Mouse (Mus musculus): ENCODE data around the gene Cab39. TPM values are rescaled to one million over a fixed set of nuclear protein-coding genes. Genes with fewer than 3 reads are reported as not detected.

Cab39 gene
- 100 to 1,000 TPM; 169 to 186 TPM for total RNA-seq (2021)
- long read RNA-seq, experiment 1, transcript Cab39-202 (9 exons, 3,805 nt) = major isoform, 167 of 200 reads
- long read RNA-seq, experiment 1, partial matches to known transcripts = 15 of 200 reads
- long read RNA-seq, experiment 1, other reads (novel, unspliced or antisense) = 17 of 200 reads
- long read RNA-seq, experiment 2, transcript Cab39-202 (9 exons, 3,805 nt) = major isoform, 131 of 179 reads
- long read RNA-seq, experiment 2, partial matches to known transcripts = 29 of 179 reads
- long read RNA-seq, experiment 2, other reads (novel, unspliced or antisense) = 19 of 179 reads

DNA sequence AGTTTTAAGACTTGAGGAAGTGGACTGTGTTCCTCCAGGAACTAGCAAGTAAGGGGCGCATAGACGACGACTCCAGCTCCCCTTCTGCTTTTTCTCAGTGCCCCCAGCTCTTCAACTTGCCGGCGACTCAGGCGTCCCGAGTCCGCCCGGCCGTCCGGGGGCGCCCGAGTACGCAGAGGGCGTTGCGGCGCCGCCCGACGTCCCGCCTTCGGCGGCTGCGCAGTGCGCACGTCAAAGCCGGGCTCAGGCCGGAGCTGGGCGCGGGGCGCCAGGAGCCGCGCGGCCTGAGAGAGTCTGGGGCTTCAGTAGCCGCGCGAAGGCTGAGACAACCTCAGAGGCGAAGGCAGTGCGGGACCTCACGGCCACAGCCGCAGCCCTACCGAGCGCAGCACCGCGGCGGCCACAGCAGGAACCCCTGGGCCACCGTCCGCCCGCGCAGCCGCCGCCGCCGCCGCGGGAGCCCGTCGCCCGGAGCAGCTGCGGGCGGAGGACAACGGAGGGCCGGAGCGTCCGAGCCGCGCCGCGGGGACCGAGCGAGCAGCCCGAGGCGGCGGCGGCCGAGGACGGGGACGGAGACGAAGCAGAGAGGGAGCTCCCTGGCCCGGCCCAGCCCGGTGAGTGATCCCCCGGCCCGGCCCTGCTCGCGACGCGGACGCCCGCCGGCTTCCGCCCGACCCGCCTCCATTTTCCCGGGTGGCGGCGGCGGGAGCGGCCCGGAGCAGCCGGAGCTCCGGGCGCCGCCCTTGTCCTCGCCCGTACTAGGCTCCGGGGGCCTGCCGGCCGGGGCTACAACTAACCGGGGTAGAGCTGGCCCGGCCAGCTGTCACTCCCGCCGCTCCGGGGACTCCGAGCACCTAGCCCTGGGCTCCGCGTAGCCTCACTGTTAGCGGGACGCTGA, at the start of gene Cab39:
Gene Cab39 (plus strand): TSS at position 234 of the 898 bp plus-strand sequence.
- DNase-seq (ENCODE audit: low spot score) = peak; percentile 87

DNA sequence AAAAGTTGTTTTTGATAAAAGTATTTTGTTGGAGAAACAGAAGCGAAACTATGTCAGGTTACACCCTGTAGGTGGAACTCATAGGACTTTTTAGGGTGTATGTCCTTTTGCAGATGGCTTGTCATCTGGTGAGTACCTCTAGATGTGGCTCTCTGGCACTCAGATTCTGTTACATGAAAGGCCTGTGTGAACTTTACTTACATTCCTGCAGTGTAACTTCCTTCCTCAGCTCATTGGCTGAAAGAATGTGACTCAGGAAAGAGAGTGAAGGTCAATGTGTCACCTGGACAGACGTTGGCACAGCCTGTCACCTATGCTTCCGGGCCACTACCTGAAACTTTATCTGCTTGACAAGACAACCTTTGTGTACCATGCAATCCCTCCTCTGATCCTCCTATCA, 48.7 kb upstream of the Cab39 start:
- no peak for DNase-seq (ENCODE audit: low spot score)

DNA sequence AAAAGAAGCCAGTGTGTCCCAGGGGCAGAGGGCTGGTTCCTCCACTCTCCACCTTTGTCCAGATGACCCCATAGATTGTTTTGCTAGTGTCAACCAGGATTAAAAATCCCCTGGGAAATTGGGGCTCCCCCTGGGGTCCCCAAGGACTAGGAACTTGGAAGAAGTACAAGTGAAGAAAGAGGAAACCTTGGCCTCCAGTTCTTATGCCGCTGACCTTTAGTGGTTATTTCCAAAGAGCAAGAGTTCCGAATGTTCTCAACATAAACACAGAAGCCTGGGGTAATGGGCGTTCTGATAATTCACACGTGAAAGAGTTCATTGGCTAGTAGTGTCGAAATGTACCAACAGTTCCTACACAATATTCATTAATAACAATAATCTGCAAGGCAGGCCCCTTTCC, 46.7 kb upstream of the Cab39 start:
- no peak for DNase-seq (ENCODE audit: low spot score)

DNA sequence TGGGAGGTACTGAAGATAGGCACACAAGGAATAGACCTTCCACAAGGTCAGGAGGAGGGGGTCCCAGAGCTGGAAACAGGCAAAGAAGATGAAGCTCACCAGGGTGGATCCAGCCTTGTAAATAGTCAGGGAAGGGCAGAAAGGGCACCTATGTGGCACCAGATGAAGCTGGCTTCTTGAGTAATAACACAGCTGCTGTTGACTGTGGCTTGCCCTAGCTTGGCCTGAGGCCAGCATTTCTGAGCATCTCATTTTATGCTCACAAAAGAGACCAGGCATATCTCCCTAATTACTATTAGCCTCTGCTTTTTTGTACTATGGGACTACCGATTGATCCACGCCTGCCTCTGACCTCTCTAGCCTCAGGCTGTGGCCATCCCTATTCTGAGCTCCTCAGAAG, 43.4 kb upstream of the Cab39 start:
- DNase-seq (ENCODE audit: low spot score) = no peak

DNA sequence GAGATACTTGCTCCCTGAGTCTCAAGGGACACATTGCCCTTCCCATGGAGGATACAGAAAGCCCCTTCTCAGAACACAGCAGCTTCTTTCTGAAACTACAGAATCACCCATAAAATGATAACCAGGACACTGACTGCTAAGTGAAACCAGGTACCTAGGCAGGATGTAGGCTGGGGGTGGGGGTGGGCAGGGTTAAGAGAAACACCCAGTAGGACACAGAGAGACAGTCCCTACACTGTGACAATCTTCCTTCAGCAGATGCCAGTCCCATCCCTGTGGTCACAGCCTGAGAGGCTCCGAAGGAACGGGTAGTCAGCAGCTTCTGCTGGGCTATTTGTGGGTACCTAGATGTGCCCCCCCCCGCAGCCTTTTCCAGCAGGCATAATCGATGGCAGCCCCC, 42.6 kb upstream of the Cab39 start:
- no peak for DNase-seq (ENCODE audit: low spot score)

DNA sequence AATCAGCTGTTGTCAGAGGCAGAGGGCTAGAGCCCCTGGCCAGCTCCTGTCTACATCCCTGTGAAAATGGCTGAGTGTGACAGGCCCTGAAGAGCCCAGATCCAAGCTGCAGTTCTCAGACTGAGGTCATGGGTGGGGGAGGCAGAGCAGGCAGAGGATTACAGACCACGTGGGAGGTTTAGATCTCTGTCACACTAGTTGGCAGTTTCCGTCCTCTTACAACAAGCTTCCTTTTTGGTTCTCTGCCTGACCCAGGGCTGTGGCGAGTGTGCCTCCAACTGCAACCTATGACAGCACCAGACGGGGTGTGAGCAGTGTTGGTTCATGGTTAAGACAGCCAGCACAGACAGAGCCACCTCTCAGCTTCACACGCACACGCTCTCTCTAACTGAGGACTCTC, 41.7 kb upstream of the Cab39 start:
- peak; percentile 43 for DNase-seq (ENCODE audit: low spot score)

DNA sequence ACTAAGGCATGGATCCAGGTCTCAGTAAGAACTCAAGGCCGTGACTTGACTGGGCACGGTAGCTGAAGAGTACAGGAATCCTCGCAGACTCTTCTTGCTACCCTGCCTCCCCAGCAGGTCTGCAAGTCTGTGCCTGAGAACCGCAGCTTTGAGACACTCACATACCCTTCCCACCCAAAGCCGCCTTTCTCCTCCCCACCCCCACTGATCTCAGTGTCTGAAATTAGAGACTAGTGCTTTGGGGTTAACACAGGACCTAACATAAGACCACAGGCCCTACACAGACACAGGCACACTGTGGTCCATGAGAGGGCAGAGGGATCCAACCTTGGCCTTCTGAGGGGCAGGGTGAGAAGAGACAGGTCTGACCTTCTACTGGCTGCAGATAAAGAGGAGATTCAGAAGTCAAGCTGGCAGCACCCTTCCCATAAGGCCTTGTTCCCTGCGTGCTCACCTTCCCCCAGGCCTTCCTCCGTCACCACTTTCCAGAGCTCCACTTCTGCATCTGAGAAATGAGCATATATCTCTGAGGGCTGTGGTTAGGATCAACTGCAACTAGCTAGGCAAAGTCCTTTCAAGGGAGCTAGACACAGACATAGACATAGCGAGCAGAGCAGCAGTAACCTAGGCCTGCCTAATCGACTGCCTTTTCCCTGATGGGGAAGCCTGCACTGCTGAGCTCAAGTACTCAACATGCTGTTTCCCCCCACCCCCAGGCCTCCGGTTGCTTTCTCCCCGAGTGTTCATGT, 41.1 kb upstream of the Cab39 start:
- no peak for DNase-seq (ENCODE audit: low spot score)

DNA sequence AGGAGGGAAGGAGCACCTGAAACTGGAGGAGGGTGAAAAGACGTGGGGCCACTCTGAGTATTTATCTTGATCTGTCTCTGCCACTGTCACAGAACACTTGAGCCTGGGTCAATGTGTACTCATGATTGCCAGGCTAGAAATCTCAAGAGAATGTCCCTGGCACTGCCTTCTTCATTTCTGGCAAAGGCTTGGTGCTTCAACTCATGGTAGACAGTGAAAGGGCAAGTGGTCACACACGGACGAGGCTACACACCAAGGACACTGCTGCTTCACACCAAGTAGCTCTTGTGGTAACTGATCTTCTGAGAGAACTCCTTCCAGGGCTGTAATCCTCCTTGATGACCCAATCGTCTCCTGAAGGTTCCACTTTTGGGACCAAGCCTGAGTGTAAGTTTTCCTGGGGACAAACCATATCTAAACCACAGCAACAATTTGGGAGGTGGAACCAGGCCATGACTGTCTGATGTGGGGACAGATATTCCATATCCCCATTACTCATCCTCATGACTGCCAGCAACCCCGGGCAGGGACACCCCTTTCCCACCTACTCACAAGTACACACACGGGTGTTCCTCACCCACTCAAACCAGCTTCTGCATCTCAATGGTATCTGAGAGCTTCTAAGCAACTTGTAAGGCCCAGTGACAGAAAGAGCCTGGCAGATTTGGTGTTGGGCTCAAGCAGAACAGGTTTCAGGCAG, 35.6 kb upstream of the Cab39 start:
- peak; percentile 30 for DNase-seq (ENCODE audit: low spot score)

DNA sequence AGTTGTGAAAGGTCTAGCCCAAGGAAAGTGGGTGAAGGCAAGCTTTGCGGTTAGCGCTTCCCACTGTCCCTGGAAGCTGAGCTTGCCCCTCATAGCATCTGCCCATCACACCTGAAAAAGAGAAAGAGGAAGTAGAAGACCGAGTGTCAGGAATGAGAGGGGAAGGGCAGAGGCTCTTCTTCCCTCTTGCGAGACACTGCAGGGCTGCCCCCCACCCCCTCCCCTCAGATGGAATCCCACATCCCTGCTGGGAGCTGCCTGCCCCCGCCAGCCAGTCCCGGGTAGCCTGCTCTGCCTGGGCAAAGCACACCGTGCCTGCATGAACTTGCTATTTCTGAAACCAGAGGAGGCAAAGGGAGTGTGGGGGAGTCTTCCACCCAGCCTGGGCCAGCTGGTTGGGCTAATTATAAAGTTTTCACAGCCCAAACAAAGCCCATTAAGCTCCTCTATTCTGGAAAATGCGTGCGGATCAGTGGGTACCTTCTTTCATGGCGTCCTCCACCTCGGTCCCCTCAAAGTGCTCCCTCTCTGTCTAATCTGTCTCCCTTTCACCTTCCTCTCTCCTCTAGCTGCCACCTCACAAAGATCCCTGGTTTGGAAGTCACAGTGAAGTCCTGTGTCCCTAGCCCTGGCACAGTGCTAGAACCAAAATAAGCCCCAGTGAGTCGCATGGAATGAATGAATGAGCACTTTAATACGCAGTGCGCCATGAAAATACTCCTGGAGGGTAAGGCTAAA, 34.8 kb upstream of the Cab39 start:
- DNase-seq (ENCODE audit: low spot score) = peak; percentile 57

DNA sequence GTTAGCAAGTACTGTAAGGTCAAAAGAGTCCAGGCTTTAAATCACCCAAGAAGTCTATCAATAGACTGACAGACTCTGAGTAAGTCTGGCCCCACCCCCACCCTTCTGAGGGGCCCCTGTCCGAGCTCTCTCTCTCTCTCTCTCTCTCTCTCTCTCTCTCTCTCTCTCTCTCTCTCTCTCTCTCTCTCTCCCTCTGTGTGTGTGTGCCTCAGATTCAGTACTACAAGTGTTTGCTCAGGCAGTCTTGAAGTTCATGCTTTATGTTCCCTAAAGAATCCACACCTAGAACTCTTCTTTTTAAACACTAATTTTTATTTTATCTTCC, 34.3 kb upstream of the Cab39 start:
- no peak for DNase-seq (ENCODE audit: low spot score)

DNA sequence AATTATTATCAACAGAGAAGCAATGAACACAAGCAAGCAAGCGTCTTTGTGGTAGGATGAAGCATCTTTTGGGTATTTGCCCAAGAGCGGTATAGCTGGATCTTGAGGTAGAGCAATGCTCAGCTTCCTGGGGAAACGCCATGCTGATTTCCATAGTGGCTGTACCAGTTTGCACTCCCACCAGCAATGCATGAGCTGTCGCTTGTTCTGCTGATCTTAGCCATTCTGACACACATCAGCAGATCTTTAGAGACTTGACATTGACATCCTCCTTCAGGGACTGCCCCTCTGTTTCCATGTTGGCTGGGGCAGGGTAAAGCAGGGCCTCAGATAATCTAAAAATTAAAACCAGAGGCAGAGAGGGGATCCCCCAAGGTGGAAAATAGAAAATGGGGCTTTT, 31.6 kb upstream of the Cab39 start:
- DNase-seq (ENCODE audit: low spot score) = no peak

DNA sequence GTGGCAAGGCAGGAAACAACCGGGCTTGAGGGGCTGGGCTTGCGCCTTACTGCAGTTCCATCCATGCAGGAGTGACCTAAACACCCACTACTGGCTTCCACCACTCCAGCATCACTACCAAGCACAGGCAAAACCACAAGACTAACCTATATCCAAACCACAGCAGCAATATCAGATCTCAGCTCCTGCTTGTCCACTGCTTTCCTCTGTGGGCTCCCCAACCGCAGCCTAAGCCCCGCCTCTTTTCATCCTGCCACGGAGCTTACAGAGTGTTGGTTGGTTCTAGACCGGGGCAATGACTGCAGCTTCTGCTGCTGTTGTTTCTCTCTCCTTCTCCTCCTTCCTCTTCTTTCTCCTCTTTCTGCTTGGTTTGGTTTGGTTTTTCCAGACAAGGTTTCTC, 29.9 kb upstream of the Cab39 start:
- DNase-seq (ENCODE audit: low spot score) = no peak

DNA sequence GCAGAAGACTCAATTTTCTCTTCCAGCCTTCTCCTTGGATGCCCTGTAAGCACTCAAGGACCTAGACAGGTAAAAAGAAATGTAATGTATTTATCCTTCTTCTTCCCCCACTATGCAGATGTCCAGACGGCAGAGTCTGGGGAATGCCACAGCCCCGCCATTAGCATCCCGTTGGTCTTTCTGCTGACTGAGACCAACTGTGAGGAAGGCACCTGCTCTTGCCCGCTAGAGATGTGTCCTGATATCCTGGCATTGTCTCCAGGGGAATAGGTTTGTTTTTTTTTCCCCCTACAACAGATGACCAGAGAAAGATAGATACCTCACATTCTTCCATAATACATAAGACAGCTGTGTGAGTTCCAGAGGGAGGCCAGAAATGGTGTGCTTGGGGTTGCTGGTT, 28.9 kb upstream of the Cab39 start:
- DNase-seq (ENCODE audit: low spot score) = no peak

DNA sequence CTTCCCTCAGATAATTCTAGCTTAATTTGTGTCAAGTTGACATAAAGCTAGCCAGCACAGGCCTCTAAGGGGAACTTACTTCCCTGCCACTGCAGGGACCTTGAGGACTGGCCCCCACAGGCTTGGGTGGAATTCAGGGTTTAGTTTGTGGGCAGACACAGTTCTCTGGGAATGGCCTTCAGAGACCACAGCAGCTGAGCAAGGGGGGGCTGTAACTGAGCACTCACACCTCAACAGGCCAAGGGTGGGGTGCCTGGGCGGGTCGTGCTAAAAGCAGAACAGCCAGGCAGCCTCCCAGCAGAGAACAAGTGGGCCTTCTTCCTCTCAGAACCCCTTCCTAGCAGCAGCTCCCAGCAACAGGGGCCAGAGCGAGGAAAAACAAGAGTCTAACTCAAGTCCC, 27.1 kb upstream of the Cab39 start:
- no peak for DNase-seq (ENCODE audit: low spot score)

DNA sequence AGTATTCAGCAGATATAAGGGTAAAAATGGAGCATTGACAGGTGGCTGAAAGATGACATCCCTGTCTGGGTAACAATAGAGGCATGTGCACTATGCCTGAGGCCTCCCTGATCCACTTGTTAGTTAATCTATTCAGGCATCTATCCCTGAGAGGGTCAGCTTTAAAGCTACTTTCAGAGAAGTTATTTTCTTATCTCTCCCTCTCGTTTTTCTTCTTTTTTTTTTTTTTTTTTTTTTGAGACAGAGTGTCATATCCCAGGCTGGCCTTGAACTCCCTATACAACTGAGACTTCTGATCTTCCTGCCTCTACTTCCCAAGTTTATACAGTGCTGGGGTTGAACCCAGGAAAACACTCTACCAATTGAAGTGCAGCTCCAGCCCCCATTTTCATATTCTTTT, 25.5 kb upstream of the Cab39 start:
- DNase-seq (ENCODE audit: low spot score) = no peak

DNA sequence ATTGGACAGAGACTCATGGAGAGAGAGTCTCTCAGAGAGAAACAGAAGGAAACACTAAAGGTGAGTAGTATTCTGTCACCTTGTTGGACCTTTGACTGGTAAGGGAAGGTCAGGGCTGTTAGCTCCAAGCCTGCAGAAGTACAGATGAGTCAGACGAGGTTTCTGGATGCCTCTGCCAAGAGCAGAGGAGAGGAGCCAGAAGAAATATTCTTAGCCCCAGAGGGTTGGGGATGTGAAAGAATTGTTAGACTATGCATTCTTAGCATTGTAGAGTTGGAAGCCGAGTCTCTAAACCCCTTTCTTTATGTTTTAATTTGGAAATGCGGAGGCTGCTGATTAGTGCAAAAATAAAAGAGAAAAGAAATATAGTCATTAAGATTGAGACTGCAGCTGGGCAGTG, 21.3 kb upstream of the Cab39 start:
- peak; percentile 23 for DNase-seq (ENCODE audit: low spot score)

DNA sequence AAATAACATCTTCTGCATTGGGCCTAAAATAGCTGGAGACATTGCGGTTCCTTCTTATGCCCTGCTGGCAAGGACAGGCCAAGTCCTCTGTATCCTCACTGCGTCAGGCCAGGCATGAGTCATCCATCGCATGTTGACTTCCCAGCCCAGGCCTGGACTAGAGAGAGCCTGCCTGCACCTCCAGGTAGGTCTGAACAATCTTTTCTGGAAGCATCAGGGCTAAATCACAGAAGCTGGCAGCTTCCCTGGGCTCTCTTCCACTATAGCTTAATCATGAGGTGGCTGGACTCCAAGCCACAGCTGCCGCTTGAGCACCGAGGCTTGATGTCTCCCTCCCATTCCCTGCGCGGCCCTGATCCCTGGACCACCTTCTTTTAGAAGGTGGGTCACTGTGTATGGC, 18.1 kb upstream of the Cab39 start:
- DNase-seq (ENCODE audit: low spot score) = peak; percentile 33

DNA sequence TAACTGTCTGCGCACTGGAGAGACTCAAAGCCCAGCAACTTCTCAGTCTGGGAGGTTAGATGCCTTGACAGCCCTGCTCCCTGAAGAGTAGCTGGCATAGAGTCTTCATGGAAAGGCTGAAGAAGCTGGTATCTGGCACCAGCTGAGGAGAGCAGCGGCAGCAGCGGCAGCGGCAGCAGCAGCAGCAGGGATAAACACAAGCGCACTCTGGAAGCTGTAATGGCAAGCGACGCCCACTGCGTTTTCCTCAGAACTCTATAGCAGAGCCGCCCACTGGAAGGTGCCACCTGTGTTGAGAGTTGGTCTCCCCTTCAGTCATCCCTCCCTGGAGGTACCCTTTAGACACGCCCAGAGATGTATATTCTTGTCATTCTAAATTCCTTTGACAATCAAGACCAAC, 17.1 kb upstream of the Cab39 start:
- DNase-seq (ENCODE audit: low spot score) = no peak

DNA sequence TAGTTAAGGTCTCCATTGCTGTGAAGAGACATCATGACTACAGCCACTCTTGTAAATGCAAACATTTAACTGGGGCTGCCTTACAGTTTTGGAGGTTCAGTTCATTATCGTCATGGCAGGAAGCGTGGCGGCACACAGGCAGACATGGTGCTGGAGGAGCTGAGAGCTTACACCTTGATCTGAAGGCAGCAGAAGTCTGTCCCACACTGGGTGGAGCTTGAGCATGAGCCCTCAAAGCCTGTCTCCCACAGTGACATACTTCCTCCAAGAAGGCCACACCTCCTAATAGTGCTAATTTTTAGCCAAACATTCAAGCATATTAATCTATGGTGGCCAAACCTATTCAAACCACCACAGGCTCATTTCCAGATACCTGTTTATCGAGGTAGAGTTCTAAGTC, 14.8 kb upstream of the Cab39 start, which contains the start of gene A630001G21Rik:
Gene A630001G21Rik (minus strand): TSS at position 208 of the 400 bp plus-strand sequence.
- no peak for DNase-seq (ENCODE audit: low spot score)

DNA sequence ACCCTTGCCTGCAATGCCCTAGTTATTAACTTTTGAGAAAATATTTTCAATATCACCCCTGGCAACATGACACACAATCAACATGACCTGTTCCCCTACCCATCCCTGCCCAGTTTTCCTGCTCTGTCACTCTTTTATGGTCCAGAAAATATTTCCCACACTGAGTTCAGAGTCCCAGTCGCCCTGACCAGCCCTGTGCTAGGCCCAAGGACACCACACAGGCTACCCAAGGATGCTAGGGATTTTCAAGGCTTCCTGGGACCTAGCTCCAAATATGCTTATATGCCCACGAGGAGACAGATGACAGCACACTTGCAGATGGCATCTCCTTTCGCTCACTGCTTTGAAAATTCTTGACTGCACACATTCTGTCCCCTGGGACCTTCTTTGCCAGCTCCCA, 14.2 kb upstream of the Cab39 start:
- DNase-seq (ENCODE audit: low spot score) = no peak
